ENCODE assay signal across 9 mouse cellular contexts in genomic region chr1:132298801-132299464, GRCm38 (mm10). TPM values are rescaled to one million over a fixed set of nuclear protein-coding genes. Genes with fewer than 3 reads are reported as not detected.
DNase-seq lines count a peak whose midpoint lies in the region; ATAC-seq and TF ChIP-seq lines count a peak whose summit lies in the region.
"Had no signal": no experiment of that assay in that cellular context is flagged by ENCODE, and none has a peak within 500 bp of the region (broad histone marks: within the 10 kb centered on the region; RNA-seq: fewer than 3 reads in every experiment).

No protein-coding gene starts in this region.

- no peaks in the 10 kb centered on the region for H3K36me3 ChIP-seq in forebrain, embryonic 14.5 days (ENCODE audit: control insufficient read depth, insufficient read depth, low read length)

- H3K4me2 ChIP-seq in forebrain, embryonic 14.5 days (ENCODE audit: low read length): peak overlapping the region; percentile 100

- H3K27me3 ChIP-seq in forebrain, embryonic 14.5 days (replicated peaks; ENCODE audit: control insufficient read depth, insufficient read depth, low read length): 0 out of 2 replicates have a peak, but pooled peaks cover 3% of the 10 kb centered on the region

- peak; percentile 67 for ATAC-seq in forebrain, embryonic 14.5 days

- no peaks in the 10 kb centered on the region for H3K9me3 ChIP-seq in forebrain, embryonic 14.5 days (replicated peaks; ENCODE audit: control insufficient read depth, low read length)

- peak overlapping the region; percentile 54 for H3K4me3 ChIP-seq in left cerebral cortex, adult 2 months
- H3K4me3 ChIP-seq in forebrain, embryonic 14.5 days (ENCODE audit: low read depth, low read length): peak overlapping the region; percentile 57
- H3K4me3 ChIP-seq in lung, adult 2 months (replicated peaks; ENCODE audit: extremely low read depth, low read depth, low read length): peak overlapping the region; percentile 31

- 1% methylated on average over 53 of the region's 71 CpGs for WGBS in forebrain, embryonic 14.5 days
- WGBS in lung, adult 2 months: 2% methylated on average over 69 of the region's 71 CpGs

- intact Hi-C loops in left cerebral cortex, adult 2 months (cut with DNase I): no loop called here

- H3K9ac ChIP-seq in forebrain, embryonic 14.5 days (ENCODE audit: low read length): peak overlapping the region; percentile 81

- H3K4me1 ChIP-seq in forebrain, embryonic 14.5 days (ENCODE audit: control insufficient read depth, insufficient read depth, low read length): peaks cover 19% of the 10 kb centered on the region
- H3K4me1 ChIP-seq in lung, adult 2 months (ENCODE audit: control insufficient read depth, insufficient read depth, low read length): no peaks in the 10 kb centered on the region

- TF ChIP-seq POLR2A in lung, adult 2 months (IDR thresholded peaks at IDR 0.05; ENCODE audit: borderline replicate concordance, extremely low read depth, low read depth, low read length): no peak

- peak overlapping the region; percentile 86 for H3K27ac ChIP-seq in left cerebral cortex, adult 2 months
- peak overlapping the region; percentile 33; the same call in 1 of the 2 replicates for H3K27ac ChIP-seq in forebrain, embryonic 14.5 days (ENCODE audit: low read depth, low read length)
- H3K27ac ChIP-seq: macrophage had no signal

- no peak for TF ChIP-seq CTCF in left cerebral cortex, adult 2 months (IDR thresholded peaks at IDR 0.05)
- TF ChIP-seq CTCF in lung, adult 2 months (IDR thresholded peaks at IDR 0.05; ENCODE audit: insufficient read depth, low read length): no peak

- peak; percentile 30 to 48 for DNase-seq in left cerebral cortex, adult 2 months (ENCODE audit: extremely low spot score in 1 of 2, low spot score in 2 of 2)
- DNase-seq in left cerebral cortex, adult 11 months (ENCODE audit: low spot score): no peak
- DNase-seq in adrenal gland, postnatal 25 days: peak; percentile 66
- no peak for DNase-seq in forebrain, embryonic 14.5 days (ENCODE audit: low spot score)
- DNase-seq in kidney, adult 11 months: peak; percentile 59
- DNase-seq in lung, adult 2 months: peak; percentile 59
- peak; percentile 46 for DNase-seq in right cerebral cortex, adult 18-20 months
- DNase-seq in MN1 (ENCODE audit: low spot score): no peak

RNA-seq across cellular contexts. Expression of gene Klhdc8a, which starts 0.5 kb away (rescaled TPM):
- total RNA-seq in left cerebral cortex, adult 2 months (2021): 10 to 100 TPM; 12.2 to 13.2 TPM
- total RNA-seq in adrenal gland, postnatal 25 days (2021): 116 and 153 TPM in 2 replicates
- 3.4 TPM in 2 replicates for polyA plus RNA-seq in forebrain, embryonic 14.5 days (2014; fragmentation: Nextera tagmentation; extraction: Ambion mirVana)
- polyA plus RNA-seq in lung, adult 2 months (2012; rRNA removed): 3.2 and 4.6 TPM in 2 replicates
- polyA plus RNA-seq: macrophage had no signal

RNA-seq across cellular contexts. Expression of gene Nuak2, which starts 17.0 kb away (rescaled TPM):
- 1 to 10 TPM; 1.4 TPM for total RNA-seq in left cerebral cortex, adult 2 months (2021)
- 2.4 and 4.8 TPM in 2 replicates for total RNA-seq in adrenal gland, postnatal 25 days (2021)
- 18.8 and 20.1 TPM in 2 replicates for polyA plus RNA-seq in forebrain, embryonic 14.5 days (2014; fragmentation: Nextera tagmentation; extraction: Ambion mirVana)
- polyA plus RNA-seq in lung, adult 2 months (2012; rRNA removed): 9.6 and 10.4 TPM in 2 replicates

Comparison
In these comparisons a context has a peak if more than half of its experiments do, and no peak if none do; other contexts are left out.
1. DNase-seq: peak in left cerebral cortex, adult 2 months (2 of 2), adrenal gland, postnatal 25 days (single experiment), kidney, adult 11 months (single experiment), lung, adult 2 months (single experiment) and right cerebral cortex, adult 18-20 months (single experiment); none in left cerebral cortex, adult 11 months (single experiment), forebrain, embryonic 14.5 days (single experiment) and MN1 (single experiment).
2. Peak in every context shown above with its lines, with median percentiles within 50 percentile points of each other: H3K4me3 ChIP-seq.